Mouse (Mus musculus) cerebellum, postnatal 10 days (tissue): ENCODE measurements around the gene Cdkn2c.
A peak's percentile ranks its signal among the peaks of the same experiment; 100 is the strongest.
"Not testable (repeated sequence)": the region's sequence is repeated elsewhere in the genome, so short reads cannot be mapped to it uniquely, and the experiment has no call there.

Experiments
- DNase-seq, 2 experiments: peaks; one replicate each; pipeline ENCODE4 v3.0.0; 2021; ENCODE audit warnings: mixed read lengths in 2 of 2

Cdkn2c gene

DNA sequence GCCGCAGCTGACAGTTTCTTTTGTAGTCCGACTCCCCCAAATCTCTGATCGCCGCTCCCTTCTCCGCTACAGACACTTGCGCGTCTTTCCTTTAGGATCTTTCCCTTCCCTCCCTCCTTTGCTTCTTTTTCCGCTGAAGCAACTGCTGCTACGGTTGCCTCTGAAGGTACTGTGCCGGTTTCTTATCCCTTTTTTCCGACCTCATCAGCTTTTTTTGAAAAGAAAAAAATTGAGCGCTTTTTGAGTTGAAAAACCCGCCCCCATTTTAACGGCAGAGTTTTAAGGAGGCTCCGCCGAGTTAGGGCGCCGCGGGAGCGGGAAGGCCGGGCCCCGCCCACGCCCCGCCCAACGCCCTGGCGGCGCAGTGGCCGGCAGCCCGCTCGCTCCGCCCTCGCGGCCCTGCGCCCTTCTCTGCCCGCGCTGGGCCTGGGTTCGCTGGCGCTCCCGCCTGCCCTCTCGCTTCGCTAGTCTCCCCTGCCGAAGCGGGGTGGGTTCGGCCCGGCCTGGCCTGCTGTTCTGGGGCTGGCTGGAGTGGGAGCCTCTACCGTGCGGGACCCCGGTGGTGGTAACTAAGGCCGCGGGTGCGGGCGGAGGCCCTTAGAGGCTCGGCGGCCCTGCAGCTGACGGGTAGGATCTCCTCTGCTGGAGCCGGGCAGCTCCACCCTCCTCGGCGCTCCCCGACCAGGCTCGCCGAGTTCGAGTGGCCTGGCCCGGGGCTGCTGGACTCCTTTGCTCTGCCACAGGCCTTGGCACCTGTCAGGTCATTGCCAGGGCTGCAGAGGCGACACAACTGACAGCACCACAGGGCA lies at the start of gene Cdkn2c:
TSS of gene Cdkn2c (minus strand) at position 729 of the 809 bp plus-strand sequence.
- peak; percentile 91 to 94 for DNase-seq

- DNase-seq: no peak
These were observed 38.4 kb upstream of the Cdkn2c start for GRCm38 (mm10) chr4:109705349-109705748.

GRCm38 (mm10) chr4:109703568-109703967 lies 36.6 kb upstream of the Cdkn2c start:
- peak in 1 of 2 experiments; percentile 69 for DNase-seq

DNA sequence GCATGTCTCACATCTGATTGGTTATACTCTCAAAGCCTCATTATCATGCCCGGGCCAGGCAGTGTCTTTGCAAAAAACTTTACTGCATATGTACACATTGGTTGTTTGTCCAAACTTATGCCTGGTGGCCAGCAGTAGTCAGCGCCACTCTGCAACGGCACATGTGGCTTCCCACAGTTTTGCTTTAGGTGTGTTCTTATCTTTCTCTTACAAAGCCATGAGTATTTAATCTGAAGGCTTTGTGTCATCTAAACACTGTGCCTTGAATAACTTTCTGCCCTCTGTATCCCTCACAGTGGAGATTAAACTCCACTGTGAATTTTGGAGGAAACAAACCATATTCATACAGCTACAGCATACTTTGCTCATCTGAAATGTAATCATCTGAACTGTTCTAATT lies 33.7 kb upstream of the Cdkn2c start:
- DNase-seq: not testable (repeated sequence)

GRCm38 (mm10) chr4:109692674-109693073 lies 25.7 kb upstream of the Cdkn2c start:
- no peak for DNase-seq

DNA sequence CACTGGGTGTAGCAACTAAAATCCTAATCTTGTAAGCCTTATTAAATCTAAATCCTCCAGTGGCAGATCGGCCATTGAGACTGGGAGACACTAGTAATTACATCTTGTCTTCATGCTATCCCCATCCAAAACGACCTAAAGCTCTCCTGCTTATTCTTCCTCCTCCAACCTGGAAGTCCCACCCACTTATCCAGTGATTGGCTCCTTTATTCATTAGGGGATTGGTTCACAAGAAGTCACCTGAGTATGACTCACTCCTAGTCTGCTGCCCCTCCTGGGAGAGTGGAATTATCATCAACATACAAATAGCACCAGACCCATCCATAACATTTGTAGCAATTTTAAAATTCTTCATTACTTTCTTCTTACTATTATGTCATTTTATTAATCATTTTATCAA lies 16.6 kb upstream of the Cdkn2c start:
- DNase-seq: no peak

- DNase-seq: no peak
These were observed 10.2 kb upstream of the Cdkn2c start for GRCm38 (mm10) chr4:109677221-109677620.

- peak; percentile 98 to 99 for DNase-seq
These were observed 9.5 kb upstream of the Cdkn2c start, which contains the start of gene Faf1 for GRCm38 (mm10) chr4:109676218-109677215. TSS of gene Faf1 (plus strand) at chr4:109676588.

- DNase-seq: no peak
These were observed 7.1 kb upstream of the Cdkn2c start for GRCm38 (mm10) chr4:109674097-109674496.

- no peak for DNase-seq
These were observed 5.0 kb upstream of the Cdkn2c start for GRCm38 (mm10) chr4:109671941-109672340.

- peak in 1 of 2 experiments; percentile 40 for DNase-seq
These were observed 3.2 kb upstream of the Cdkn2c start for GRCm38 (mm10) chr4:109670213-109670612.

GRCm38 (mm10) chr4:109667518-109667917 lies 529 bp upstream of the Cdkn2c start:
- DNase-seq: no peak

GRCm38 (mm10) chr4:109665982-109666460 lies 968 bp downstream of the Cdkn2c start:
- DNase-seq: peak; percentile 85 to 88

DNA sequence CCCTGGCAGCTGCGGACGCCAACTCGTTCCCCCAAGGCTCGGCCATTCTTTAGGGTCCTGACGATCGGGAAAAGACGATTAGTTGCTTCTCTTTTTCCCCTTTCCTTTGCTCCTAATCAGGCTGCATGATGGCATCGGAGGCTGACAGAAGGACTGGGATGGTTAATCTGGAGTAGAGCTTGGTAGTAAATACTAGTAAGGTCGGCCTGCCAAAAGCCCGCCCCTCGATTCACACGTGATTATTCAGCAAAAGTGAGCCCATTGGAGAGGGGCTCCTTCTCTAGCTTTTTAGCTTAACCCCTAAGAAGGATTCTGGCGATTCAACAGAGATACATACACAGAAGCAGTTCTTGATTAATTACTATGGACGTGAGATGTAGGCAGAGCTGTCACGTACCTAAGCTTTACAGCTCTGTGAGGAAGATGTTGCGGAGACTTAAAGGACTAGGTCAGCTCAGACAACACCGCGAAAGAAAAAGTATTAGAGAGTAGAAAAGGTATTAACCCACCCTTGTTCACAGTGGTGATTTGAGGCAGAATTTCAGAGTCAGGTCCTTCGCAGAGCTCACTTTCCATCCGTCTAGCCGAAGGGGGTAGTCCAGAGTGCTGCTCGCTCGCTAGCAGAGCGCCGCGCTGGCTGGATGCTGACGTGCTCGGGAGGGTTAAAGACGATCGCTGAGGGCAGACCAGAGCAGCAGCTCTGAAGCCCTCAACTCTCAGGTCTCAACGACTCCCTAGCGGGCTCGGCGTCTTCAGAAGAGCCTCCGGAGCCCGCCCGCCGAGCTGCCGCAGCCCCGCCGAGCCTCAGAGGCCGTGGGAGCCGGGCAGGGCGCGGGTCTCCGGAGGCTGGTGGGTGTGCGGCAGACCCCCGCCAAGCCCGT lies 1.6 kb downstream of the Cdkn2c start:
- DNase-seq: peak; percentile 90 to 91

GRCm38 (mm10) chr4:109664091-109664490 lies 2.9 kb downstream of the Cdkn2c start:
- DNase-seq: no peak

- DNase-seq: no peak
These were observed 4.7 kb downstream of the Cdkn2c start for GRCm38 (mm10) chr4:109662271-109662670.

GRCm38 (mm10) chr4:109661183-109661582 lies 5.8 kb downstream of the Cdkn2c start:
- DNase-seq: peak in 1 of 2 experiments; percentile 5

DNA sequence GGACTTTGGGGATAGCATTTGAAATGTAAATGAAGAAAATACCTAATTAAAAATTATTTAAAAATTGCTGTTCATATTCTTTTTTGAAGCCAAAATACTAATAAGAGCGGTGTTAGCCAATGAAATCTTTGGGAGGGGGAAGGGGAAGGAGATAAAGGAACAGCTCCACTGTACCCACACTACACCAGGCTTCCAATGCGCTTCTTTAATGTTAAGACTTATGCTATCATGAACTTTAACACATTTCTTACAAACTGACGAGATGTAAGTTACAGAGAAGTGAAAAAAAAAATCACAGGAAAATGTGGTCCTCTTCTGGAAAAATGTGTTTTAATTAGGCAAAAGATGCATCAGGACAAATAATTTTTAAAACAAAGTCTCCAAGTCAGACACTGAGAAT lies 6.4 kb downstream of the Cdkn2c start:
- no peak for DNase-seq

DNA sequence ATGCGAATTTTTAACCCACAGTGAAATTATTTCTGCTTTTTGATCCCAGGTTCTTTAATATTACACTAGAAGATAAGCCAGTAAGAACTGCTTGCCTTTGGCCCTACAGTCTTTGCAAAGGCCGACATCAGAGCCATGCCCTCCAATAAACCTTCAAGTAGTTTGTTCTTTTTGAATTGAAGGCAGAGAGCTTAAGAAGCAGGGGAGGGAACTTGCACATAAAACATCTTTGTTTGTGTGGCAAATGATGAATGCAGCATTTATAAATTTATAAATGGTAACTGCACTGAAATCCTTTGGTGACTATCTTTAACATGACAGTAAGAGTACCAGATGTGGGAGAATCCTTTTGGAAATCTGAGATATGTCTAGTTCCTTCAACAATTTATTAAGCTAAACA lies 7.4 kb downstream of the Cdkn2c start:
- no peak for DNase-seq

GRCm38 (mm10) chr4:109658826-109659225 lies 8.2 kb downstream of the Cdkn2c start:
- no peak for DNase-seq

- peak in 1 of 2 experiments; percentile 39 for DNase-seq
These were observed 9.0 kb downstream of the Cdkn2c start for GRCm38 (mm10) chr4:109657851-109658500.
